8 mouse cellular contexts compared by ENCODE assay signal in genomic region chr10:83337971-83338598, GRCm38 (mm10). TPM values are rescaled to one million over a fixed set of nuclear protein-coding genes. Genes with fewer than 3 reads are reported as not detected.
A peak's percentile ranks its signal among the peaks of the same experiment; 100 is the strongest.
DNase-seq lines count a peak whose midpoint lies in the region; ATAC-seq and TF ChIP-seq lines count a peak whose summit lies in the region.

No protein-coding gene starts in this region.

- WGBS in forebrain, embryonic 12.5 days, result 48% methylated on average over 8 of the region's 9 CpGs
- WGBS in limb, embryonic 13.5 days, result 46% methylated on average over 8 of the region's 9 CpGs
- 43% methylated on average over 9 of the region's 9 CpGs for WGBS in small intestine, adult 2 months

- H3K4me2 ChIP-seq in forebrain, embryonic 12.5 days, result peak overlapping the region; percentile 91
- H3K4me2 ChIP-seq in limb, embryonic 13.5 days (replicated peaks), result peak overlapping the region; percentile 93

- peak overlapping the region; percentile 93 for H3K4me3 ChIP-seq in megakaryocyte, embryonic 14.5 days (replicated peaks)
- H3K4me3 ChIP-seq in forebrain, embryonic 12.5 days (replicated peaks), result peak overlapping the region; percentile 65
- peak overlapping the region; percentile 66 for H3K4me3 ChIP-seq in limb, embryonic 13.5 days
- peak overlapping the region; percentile 89 for H3K4me3 ChIP-seq in small intestine, adult 2 months (ENCODE audit: low read depth, low read length)

- H3K36me3 ChIP-seq in megakaryocyte, embryonic 14.5 days (replicated peaks; ENCODE audit: low read length), result no peaks in the 10 kb centered on the region
- no peaks in the 10 kb centered on the region for H3K36me3 ChIP-seq in forebrain, embryonic 12.5 days (replicated peaks)
- no peaks in the 10 kb centered on the region for H3K36me3 ChIP-seq in limb, embryonic 13.5 days
- no peaks in the 10 kb centered on the region for H3K36me3 ChIP-seq in small intestine, adult 2 months (ENCODE audit: control insufficient read depth, insufficient read depth, low read length)

- ATAC-seq in megakaryocyte, adult 5-6 weeks (ENCODE audit: poor library complexity, severe bottlenecking), result no peak
- no peak for ATAC-seq in forebrain, embryonic 12.5 days (ENCODE audit: low FRiP score)
- ATAC-seq in limb, embryonic 13.5 days (ENCODE audit: low FRiP score, low read depth), result no peak

- peaks cover 25% of the 10 kb centered on the region for H3K4me1 ChIP-seq in megakaryocyte, embryonic 14.5 days
- peaks cover 7% of the 10 kb centered on the region; the same call in 1 of the 2 replicates for H3K4me1 ChIP-seq in forebrain, embryonic 12.5 days
- 0 out of 2 replicates have a peak, but pooled peaks cover 4% of the 10 kb centered on the region for H3K4me1 ChIP-seq in limb, embryonic 13.5 days
- peaks cover 3% of the 10 kb centered on the region; the same call in 1 of the 2 replicates for H3K4me1 ChIP-seq in small intestine, adult 2 months (ENCODE audit: control insufficient read depth, insufficient read depth, insufficient read length, low read length)

- TF ChIP-seq CTCF in small intestine, adult 2 months (IDR thresholded peaks at IDR 0.05; ENCODE audit: extremely low read depth, insufficient read length, insufficient replicate concordance, low read depth, low read length), result no peak

- H3K27ac ChIP-seq in forebrain, embryonic 12.5 days, result no peak overlapping the region
- no peak overlapping the region for H3K27ac ChIP-seq in limb, embryonic 13.5 days
- peak overlapping the region; percentile 97 for H3K27ac ChIP-seq in small intestine, adult 2 months (ENCODE audit: insufficient read depth, low read depth, low read length)

- no peak for TF ChIP-seq POLR2A in small intestine, adult 2 months (IDR thresholded peaks at IDR 0.05; ENCODE audit: low read depth, low read length)

- no peak for DNase-seq in left cerebral cortex, adult 8-10 months (ENCODE audit: low spot score in 2 of 2)
- DNase-seq in thymus, adult 18-20 months, result no peak
- no peak for DNase-seq in embryo, embryonic 10.5 days (ENCODE audit: low spot score)

- peaks cover 17% of the 10 kb centered on the region for H3K9me3 ChIP-seq in megakaryocyte, embryonic 14.5 days
- no peaks in the 10 kb centered on the region for H3K9me3 ChIP-seq in forebrain, embryonic 12.5 days
- no peaks in the 10 kb centered on the region for H3K9me3 ChIP-seq in limb, embryonic 13.5 days

- peak overlapping the region; percentile 68 for H3K9ac ChIP-seq in forebrain, embryonic 12.5 days
- H3K9ac ChIP-seq in limb, embryonic 13.5 days, result peak overlapping the region; percentile 72

- H3K27me3 ChIP-seq in megakaryocyte, embryonic 14.5 days (replicated peaks), result peaks cover 79% of the 10 kb centered on the region
- H3K27me3 ChIP-seq in forebrain, embryonic 12.5 days, result peaks cover 61% of the 10 kb centered on the region
- peaks cover 63% of the 10 kb centered on the region for H3K27me3 ChIP-seq in limb, embryonic 13.5 days
- H3K27me3 ChIP-seq in small intestine, adult 2 months (ENCODE audit: control insufficient read depth, insufficient read depth, low read length), result no peaks in the 10 kb centered on the region; the same call in 1 of the 2 replicates

RNA-seq across cellular contexts. Expression of gene Slc41a2, which starts 0.4 kb away (rescaled TPM):
- polyA plus RNA-seq in megakaryocyte, embryonic 14.5 days (2012; ENCODE audit: insufficient read depth, low replicate concordance), result 0.02 and 0.35 TPM in 2 replicates
- 0.52 and 0.76 TPM in 2 replicates for total RNA-seq in megakaryocyte, adult 5-6 weeks (2015)
- 0.73 and 1.0 TPM in 2 replicates for total RNA-seq in megakaryocyte, adult 5-6 weeks (2017)
- 1.2 and 1.3 TPM in 2 replicates for polyA plus RNA-seq in forebrain, embryonic 12.5 days (2016; fragmentation: Nextera tagmentation; extraction: Ambion mirVana)
- polyA plus RNA-seq in limb, embryonic 13.5 days (2015; fragmentation: Nextera tagmentation; extraction: Ambion mirVana), result 1.2 and 1.5 TPM in 2 replicates
- 5.2 and 11.5 TPM in 2 replicates for polyA plus RNA-seq in small intestine, adult 2 months (2012; rRNA removed)
- 10 to 100 TPM; 21.8 to 28.7 (median 26.1) TPM for total RNA-seq in left cerebral cortex, adult 8-10 months (2022)

RNA-seq across cellular contexts. Expression of gene D10Wsu102e, which starts 21.9 kb away (rescaled TPM):
- polyA plus RNA-seq in megakaryocyte, embryonic 14.5 days (2012; ENCODE audit: insufficient read depth, low replicate concordance), result 0.09 and 0.10 TPM in 2 replicates
- total RNA-seq in megakaryocyte, adult 5-6 weeks (2015), result 0.40 and 0.46 TPM in 2 replicates
- total RNA-seq in megakaryocyte, adult 5-6 weeks (2017), result 0.44 and 0.57 TPM in 2 replicates
- 1.3 and 1.5 TPM in 2 replicates for polyA plus RNA-seq in forebrain, embryonic 12.5 days (2016; fragmentation: Nextera tagmentation; extraction: Ambion mirVana)
- polyA plus RNA-seq in limb, embryonic 13.5 days (2015; fragmentation: Nextera tagmentation; extraction: Ambion mirVana), result 0.69 and 0.76 TPM in 2 replicates
- polyA plus RNA-seq in small intestine, adult 2 months (2012; rRNA removed), result 0.06 and 0.11 TPM in 2 replicates
- total RNA-seq in left cerebral cortex, adult 8-10 months (2022), result 1 to 10 TPM; 2.8 to 4.0 (median 3.4) TPM
